ENCODE assay signal across 14 mouse cellular contexts in the genomic region with DNA sequence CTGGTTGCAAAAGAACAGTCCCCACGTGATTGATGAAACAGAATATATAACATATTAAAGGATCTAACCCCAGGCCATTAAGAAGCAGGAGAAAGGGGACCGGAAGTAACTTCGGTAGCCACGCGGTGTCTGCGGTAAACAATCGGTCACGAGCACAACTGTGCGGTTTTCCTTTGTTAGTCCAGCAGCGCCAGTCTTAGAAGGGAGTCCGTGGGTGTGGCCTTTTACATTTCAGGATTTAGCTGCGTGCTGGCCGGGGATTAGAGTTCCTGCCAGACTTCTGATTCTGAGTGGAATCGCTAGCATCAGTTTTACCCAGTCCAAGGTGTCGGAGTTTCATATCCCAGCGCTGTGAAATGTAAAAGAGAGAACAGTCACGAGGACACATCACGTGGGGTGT. TPM values are rescaled to one million over a fixed set of nuclear protein-coding genes. Genes with fewer than 3 reads are reported as not detected.
DNase-seq lines count a peak whose midpoint lies in the region; ATAC-seq and TF ChIP-seq lines count a peak whose summit lies in the region.
"Had no signal": no experiment of that assay in that cellular context is flagged by ENCODE, and none has a peak within 500 bp of the region (broad histone marks: within the 10 kb centered on the region; RNA-seq: fewer than 3 reads in every experiment).

No protein-coding gene starts in this region.

- TF ChIP-seq CTCF in forebrain, postnatal 0 days (IDR thresholded peaks at IDR 0.05; ENCODE audit: low read depth), result no peak
- TF ChIP-seq CTCF in lung, postnatal 0 days (IDR thresholded peaks at IDR 0.05), result no peak
- TF ChIP-seq CTCF in midbrain, postnatal 0 days (IDR thresholded peaks at IDR 0.05), result no peak

- WGBS in forebrain, embryonic 16.5 days, result 77% methylated on average over 18 of the region's 18 CpGs
- 67% methylated on average over 18 of the region's 18 CpGs for WGBS in forebrain, postnatal 0 days
- 73% methylated on average over 18 of the region's 18 CpGs for WGBS in lung, postnatal 0 days
- WGBS in embryonic facial prominence, embryonic 12.5 days, result 65% methylated on average over 18 of the region's 18 CpGs
- 59% methylated on average over 18 of the region's 18 CpGs for WGBS in midbrain, postnatal 0 days

- no peaks in the 10 kb centered on the region for H3K4me1 ChIP-seq in forebrain, embryonic 16.5 days (replicated peaks; ENCODE audit: control insufficient read depth, insufficient read depth, low read length)
- no peaks in the 10 kb centered on the region for H3K4me1 ChIP-seq in forebrain, postnatal 0 days (ENCODE audit: insufficient read depth)
- no peaks in the 10 kb centered on the region for H3K4me1 ChIP-seq in lung, postnatal 0 days (ENCODE audit: insufficient read depth, low read depth, low read length)
- peaks cover 26% of the 10 kb centered on the region for H3K4me1 ChIP-seq in embryonic facial prominence, embryonic 12.5 days
- H3K4me1 ChIP-seq in midbrain, postnatal 0 days (ENCODE audit: insufficient read depth, low read length), result no peaks in the 10 kb centered on the region

- H3K36me3 ChIP-seq in forebrain, embryonic 16.5 days (ENCODE audit: control insufficient read depth, insufficient read depth), result no peaks in the 10 kb centered on the region
- H3K36me3 ChIP-seq in forebrain, postnatal 0 days (ENCODE audit: insufficient read depth), result no peaks in the 10 kb centered on the region
- H3K36me3 ChIP-seq in lung, postnatal 0 days (ENCODE audit: insufficient read depth, low read length), result no peaks in the 10 kb centered on the region
- no peaks in the 10 kb centered on the region for H3K36me3 ChIP-seq in embryonic facial prominence, embryonic 12.5 days
- H3K36me3 ChIP-seq in midbrain, postnatal 0 days (ENCODE audit: insufficient read depth, low read length), result no peaks in the 10 kb centered on the region

- H3K9ac ChIP-seq in forebrain, embryonic 16.5 days (replicated peaks; ENCODE audit: low read depth, low read length), result no peak overlapping the region
- no peak overlapping the region for H3K9ac ChIP-seq in forebrain, postnatal 0 days
- H3K9ac ChIP-seq in lung, postnatal 0 days (replicated peaks; ENCODE audit: low read depth), result no peak overlapping the region
- H3K9ac ChIP-seq in embryonic facial prominence, embryonic 12.5 days, result no peak overlapping the region
- H3K9ac ChIP-seq in midbrain, postnatal 0 days (replicated peaks; ENCODE audit: low read length, poor library complexity, severe bottlenecking), result no peak overlapping the region
- H3K9ac ChIP-seq: liver, postnatal 0 days had no signal

- no peaks in the 10 kb centered on the region for H3K9me3 ChIP-seq in forebrain, embryonic 16.5 days (ENCODE audit: control insufficient read depth, low read length)
- H3K9me3 ChIP-seq in forebrain, postnatal 0 days (ENCODE audit: low read length), result no peaks in the 10 kb centered on the region
- H3K9me3 ChIP-seq in lung, postnatal 0 days (ENCODE audit: low read length), result no peaks in the 10 kb centered on the region
- no peaks in the 10 kb centered on the region for H3K9me3 ChIP-seq in embryonic facial prominence, embryonic 12.5 days
- no peaks in the 10 kb centered on the region for H3K9me3 ChIP-seq in midbrain, postnatal 0 days (ENCODE audit: low read length)

- no peak for TF ChIP-seq EP300 in lung, postnatal 0 days (IDR thresholded peaks at IDR 0.05)

- ATAC-seq in forebrain, embryonic 16.5 days, result no peak
- ATAC-seq in forebrain, postnatal 0 days, result no peak
- no peak for ATAC-seq in lung, postnatal 0 days
- no peak for ATAC-seq in embryonic facial prominence, embryonic 12.5 days (ENCODE audit: insufficient number of reproducible peaks, insufficient read depth, low FRiP score, low TSS enrichment)
- ATAC-seq in midbrain, postnatal 0 days (ENCODE audit: low FRiP score), result no peak
- ATAC-seq: intestine, embryonic 16.5 days; liver, postnatal 0 days had no signal

- H3K4me2 ChIP-seq in forebrain, embryonic 16.5 days (ENCODE audit: low read length), result no peak overlapping the region
- H3K4me2 ChIP-seq in forebrain, postnatal 0 days (ENCODE audit: low read depth), result no peak overlapping the region
- H3K4me2 ChIP-seq in lung, postnatal 0 days (replicated peaks; ENCODE audit: low read depth, low read length), result 0 out of 2 replicates have a peak overlapping the region, but pooled peaks have one; percentile 11
- no peak overlapping the region for H3K4me2 ChIP-seq in embryonic facial prominence, embryonic 12.5 days (replicated peaks)
- peak overlapping the region; percentile 18; the same call in 1 of the 2 replicates for H3K4me2 ChIP-seq in midbrain, postnatal 0 days (ENCODE audit: low read depth, low read length, poor library complexity, severe bottlenecking)

- no peak overlapping the region for H3K27ac ChIP-seq in forebrain, embryonic 16.5 days (ENCODE audit: low read length)
- no peak overlapping the region for H3K27ac ChIP-seq in forebrain, postnatal 0 days (ENCODE audit: low read depth, low read length)
- H3K27ac ChIP-seq in lung, postnatal 0 days (ENCODE audit: low read length), result no peak overlapping the region
- peak overlapping the region; percentile 63; the same call in 1 of the 2 replicates for H3K27ac ChIP-seq in embryonic facial prominence, embryonic 12.5 days
- no peak overlapping the region for H3K27ac ChIP-seq in midbrain, postnatal 0 days (ENCODE audit: low read depth, low read length)

- intact Hi-C loops in left cerebral cortex, postnatal 10 days (cut with DNase I), result no loop called here
- intact Hi-C loops in left cerebral cortex, postnatal 4 days (cut with DNase I), result no loop called here

- no peak for DNase-seq in forebrain, postnatal 0 days
- no peak for DNase-seq in lung, postnatal 0 days (ENCODE audit: low spot score)
- DNase-seq in lung, postnatal 36 days, result no peak
- no peak for DNase-seq in midbrain, postnatal 0 days (ENCODE audit: low spot score)
- DNase-seq in left cerebral cortex, postnatal 10 days (ENCODE audit: extremely low spot score in 1 of 2, low spot score in 2 of 2), result no peak
- DNase-seq in left cerebral cortex, postnatal 4 days, result no peak
- DNase-seq: adrenal gland, postnatal 36 days; cerebellum, postnatal 36 days; gastrocnemius, postnatal 14 days; liver, postnatal 0 days had no signal

- H3K4me3 ChIP-seq in forebrain, embryonic 16.5 days (replicated peaks; ENCODE audit: low read length), result peak overlapping the region; percentile 3; the same call in 1 of the 2 replicates
- H3K4me3 ChIP-seq in forebrain, postnatal 0 days (ENCODE audit: low read depth, low read length), result no peak overlapping the region
- H3K4me3 ChIP-seq in lung, postnatal 0 days (ENCODE audit: low read depth, low read length), result no peak overlapping the region
- no peak overlapping the region for H3K4me3 ChIP-seq in embryonic facial prominence, embryonic 12.5 days
- no peak overlapping the region for H3K4me3 ChIP-seq in midbrain, postnatal 0 days (ENCODE audit: low read depth, low read length)

- H3K27me3 ChIP-seq in forebrain, embryonic 16.5 days (replicated peaks; ENCODE audit: control insufficient read depth, insufficient read depth, low read length), result no peaks in the 10 kb centered on the region
- no peaks in the 10 kb centered on the region for H3K27me3 ChIP-seq in forebrain, postnatal 0 days (ENCODE audit: insufficient read depth, low read length)
- no peaks in the 10 kb centered on the region for H3K27me3 ChIP-seq in lung, postnatal 0 days (replicated peaks; ENCODE audit: insufficient read depth, low read length)
- H3K27me3 ChIP-seq in embryonic facial prominence, embryonic 12.5 days, result no peaks in the 10 kb centered on the region
- H3K27me3 ChIP-seq in midbrain, postnatal 0 days (ENCODE audit: insufficient read depth, low read length), result no peaks in the 10 kb centered on the region

RNA-seq across cellular contexts. Expression of a gene that starts 34.3 kb away (rescaled TPM):
- polyA plus RNA-seq in forebrain, embryonic 16.5 days (2015; fragmentation: Nextera tagmentation; extraction: Ambion mirVana), result 4.2 and 5.2 TPM in 2 replicates
- 7.8 TPM in 2 replicates for total RNA-seq in forebrain, postnatal 0 days (2014; rRNA removed)
- polyA plus RNA-seq in forebrain, postnatal 0 days (2015; fragmentation: Nextera tagmentation; extraction: Ambion mirVana), result 7.0 and 10.0 TPM in 2 replicates
- polyA plus RNA-seq in lung, postnatal 0 days (2015; fragmentation: Nextera tagmentation; extraction: Ambion mirVana), result 0.24 and 0.42 TPM in 2 replicates
- 51.3 and 81.0 TPM in 2 replicates for polyA plus RNA-seq in embryonic facial prominence, embryonic 12.5 days (2016; fragmentation: Nextera tagmentation; extraction: Ambion mirVana)
- total RNA-seq in midbrain, postnatal 0 days (2014; rRNA removed), result 2.5 and 2.6 TPM in 2 replicates
- polyA plus RNA-seq in midbrain, postnatal 0 days (2015; fragmentation: Nextera tagmentation; extraction: Ambion mirVana), result 1.3 and 2.4 TPM in 2 replicates
- 10 to 100 TPM; 13.4 to 16.7 TPM for total RNA-seq in left cerebral cortex, postnatal 10 days (2021)
- 1 to 10 TPM; 7.2 to 7.7 TPM for total RNA-seq in left cerebral cortex, postnatal 4 days (2021)
- total RNA-seq: megakaryocyte progenitor cell, adult 5-6 weeks had no signal

Comparison
In these comparisons a context has a peak if more than half of its experiments do, and no peak if none do; other contexts are left out.
1. H3K4me2 ChIP-seq: peak in lung, postnatal 0 days (single experiment) and midbrain, postnatal 0 days (single experiment); none in forebrain, embryonic 16.5 days (single experiment), forebrain, postnatal 0 days (single experiment) and embryonic facial prominence, embryonic 12.5 days (single experiment).